Mouse (Mus musculus): Measurements from ENCODE around the gene Cab39.

DNA sequence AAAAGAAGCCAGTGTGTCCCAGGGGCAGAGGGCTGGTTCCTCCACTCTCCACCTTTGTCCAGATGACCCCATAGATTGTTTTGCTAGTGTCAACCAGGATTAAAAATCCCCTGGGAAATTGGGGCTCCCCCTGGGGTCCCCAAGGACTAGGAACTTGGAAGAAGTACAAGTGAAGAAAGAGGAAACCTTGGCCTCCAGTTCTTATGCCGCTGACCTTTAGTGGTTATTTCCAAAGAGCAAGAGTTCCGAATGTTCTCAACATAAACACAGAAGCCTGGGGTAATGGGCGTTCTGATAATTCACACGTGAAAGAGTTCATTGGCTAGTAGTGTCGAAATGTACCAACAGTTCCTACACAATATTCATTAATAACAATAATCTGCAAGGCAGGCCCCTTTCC is 46.7 kb upstream of the Cab39 start:
- TF ChIP-seq POLR2A (IDR thresholded peaks at IDR 0.05; ENCODE audit: insufficient read depth, low read depth, low read length): no peak
- TF ChIP-seq CTCF (IDR thresholded peaks at IDR 0.05; ENCODE audit: insufficient read depth, low read depth, low read length): no peak

Measured in olfactory bulb, adult 2 months (tissue).